Comparison of ENCODE assay signal across 10 mouse cellular contexts in genomic region chr5:75574151-75574851, GRCm38 (mm10). TPM values are rescaled to one million over a fixed set of nuclear protein-coding genes. Genes with fewer than 3 reads are reported as not detected.
DNase-seq lines count a peak whose midpoint lies in the region; ATAC-seq lines count a peak whose summit lies in the region.
"Had no signal": no experiment of that assay in that cellular context is flagged by ENCODE, and none has a peak within 500 bp of the region (broad histone marks: within the 10 kb centered on the region; RNA-seq: fewer than 3 reads in every experiment).

No protein-coding gene starts in this region.

- 0 out of 2 replicates have a peak, but pooled peaks cover 4% of the 10 kb centered on the region for H3K4me1 ChIP-seq in heart, embryonic 11.5 days (ENCODE audit: control insufficient read depth, insufficient read depth, low read length)
- H3K4me1 ChIP-seq in limb, embryonic 15.5 days, result peaks cover 35% of the 10 kb centered on the region

- ATAC-seq in heart, embryonic 11.5 days (replicated peaks; ENCODE audit: insufficient number of reproducible peaks, low FRiP score, low TSS enrichment), result no peak
- ATAC-seq in limb, embryonic 15.5 days (ENCODE audit: insufficient number of reproducible peaks, low FRiP score, low TSS enrichment, low read depth), result no peak; the same call in 1 of the 2 replicates
- ATAC-seq in inflammation-experienced regulatory T-cells, adult 6 months, result no peak

- WGBS in heart, embryonic 11.5 days (ENCODE audit: insufficient replicate concordance), result 6% methylated on average over 27 of the region's 27 CpGs
- WGBS in limb, embryonic 15.5 days, result 5% methylated on average over 27 of the region's 27 CpGs

- no peaks in the 10 kb centered on the region for H3K36me3 ChIP-seq in heart, embryonic 11.5 days (ENCODE audit: control insufficient read depth, insufficient read depth, low read length)
- H3K36me3 ChIP-seq in limb, embryonic 15.5 days, result no peaks in the 10 kb centered on the region

- no peak overlapping the region for H3K27ac ChIP-seq in heart, embryonic 11.5 days (ENCODE audit: low read depth, low read length)
- no peak overlapping the region for H3K27ac ChIP-seq in limb, embryonic 15.5 days

- H3K4me3 ChIP-seq in heart, embryonic 11.5 days (ENCODE audit: low read depth, low read length), result peak overlapping the region; percentile 60
- H3K4me3 ChIP-seq in limb, embryonic 15.5 days, result peak overlapping the region; percentile 54
- H3K4me3 ChIP-seq: myocyte had no signal

- H3K9me3 ChIP-seq in heart, embryonic 11.5 days (replicated peaks; ENCODE audit: control insufficient read depth, low read length), result no peaks in the 10 kb centered on the region
- H3K9me3 ChIP-seq in limb, embryonic 15.5 days, result no peaks in the 10 kb centered on the region

- H3K9ac ChIP-seq in heart, embryonic 11.5 days (ENCODE audit: low read depth, low read length), result peak overlapping the region; percentile 64
- H3K9ac ChIP-seq in limb, embryonic 15.5 days, result no peak overlapping the region

- H3K4me2 ChIP-seq in heart, embryonic 11.5 days, result peak overlapping the region; percentile 83
- peak overlapping the region; percentile 99 for H3K4me2 ChIP-seq in limb, embryonic 15.5 days

- DNase-seq in heart, adult 9 months (ENCODE audit: low spot score in 2 of 2), result no peak
- DNase-seq in thymus, postnatal 14 days, result peak; percentile 8
- DNase-seq in thymus, postnatal 10 days (ENCODE audit: low spot score in 2 of 2), result no peak
- DNase-seq in B cell, adult 2 months, result no peak
- no peak for DNase-seq in testis, postnatal 14 days (ENCODE audit: low spot score)

- H3K27me3 ChIP-seq in heart, embryonic 11.5 days (ENCODE audit: control insufficient read depth, insufficient read depth, low read length), result peaks cover 7% of the 10 kb centered on the region; the same call in 1 of the 2 replicates
- H3K27me3 ChIP-seq in limb, embryonic 15.5 days, result peaks cover 16% of the 10 kb centered on the region
- H3K27me3 ChIP-seq: CH12.LX had no signal

RNA-seq across cellular contexts. Expression of gene Kit, which starts 0.4 kb away (rescaled TPM):
- 11.2 and 12.4 TPM in 2 replicates for polyA plus RNA-seq in heart, embryonic 11.5 days (2014; fragmentation: Nextera tagmentation; extraction: Ambion mirVana)
- polyA plus RNA-seq in limb, embryonic 15.5 days (2015; fragmentation: Nextera tagmentation; extraction: Ambion mirVana), result 20.8 and 22.2 TPM in 2 replicates
- polyA plus RNA-seq in inflammation-experienced regulatory T-cells, adult 6 months (2017; shearing (Covaris generic)), result 1 to 10 TPM in 2 of 3 experiments, under 1 TPM in 1; 0.58 to 2.6 (median 1.1) TPM
- polyA plus RNA-seq: myocyte had no signal
